Mouse (Mus musculus) left cerebral cortex, adult 8-10 months (tissue): ENCODE results near the gene Pik3ip1. TPM values are rescaled to one million over a fixed set of nuclear protein-coding genes. Genes with fewer than 3 reads are reported as not detected.

ENCODE experiments used
- DNase-seq, 2 experiments: peaks; one replicate each; pipeline ENCODE4 v3.0.0; 2022; ENCODE audit warnings: low spot score in 2 of 2
- total RNA-seq, 4 experiments: library from RNA; stranded (reverse); gene quantifications; 2 replicates each; pipeline ENCODE4 v1.2.4; 2022

Pik3ip1 gene
- total RNA-seq, 4 experiments from 2014 or later, result 40.3 to 44.5 (median 42.4) TPM

DNA sequence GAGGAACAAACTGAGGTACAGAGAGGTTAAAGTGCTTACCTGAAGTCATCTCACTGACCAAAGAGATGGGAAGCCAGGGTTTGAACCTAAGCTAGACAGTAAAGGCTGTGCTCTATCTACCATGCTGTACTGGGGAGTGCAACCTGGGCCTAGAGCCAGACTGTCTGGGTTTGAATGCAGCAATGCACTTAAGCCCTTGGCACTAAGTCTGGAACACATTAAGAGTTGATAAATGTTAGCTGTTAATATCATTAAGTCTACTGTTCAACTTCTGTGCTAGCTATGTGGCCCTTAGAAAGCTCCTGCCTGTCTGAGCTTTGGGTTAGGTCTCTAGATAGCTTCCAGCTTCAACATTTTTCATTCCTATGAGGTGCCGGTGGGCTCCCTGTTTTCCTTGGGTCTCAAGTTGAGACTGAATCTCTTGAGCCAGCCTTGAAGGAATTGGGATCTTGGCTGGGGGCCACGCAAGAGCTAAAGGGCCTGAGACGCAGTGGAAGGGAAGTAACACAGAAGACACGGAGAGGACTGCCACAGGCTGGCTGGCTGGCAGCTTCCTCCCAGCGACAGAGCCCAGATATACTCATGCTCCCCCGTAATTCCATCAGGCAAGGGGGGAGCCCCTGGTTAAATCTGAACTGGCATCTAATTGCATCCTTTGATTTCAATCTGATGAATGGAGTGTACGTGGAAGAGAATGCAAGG, 43.5 kb downstream of the Pik3ip1 start:
- DNase-seq, result no peak

DNA sequence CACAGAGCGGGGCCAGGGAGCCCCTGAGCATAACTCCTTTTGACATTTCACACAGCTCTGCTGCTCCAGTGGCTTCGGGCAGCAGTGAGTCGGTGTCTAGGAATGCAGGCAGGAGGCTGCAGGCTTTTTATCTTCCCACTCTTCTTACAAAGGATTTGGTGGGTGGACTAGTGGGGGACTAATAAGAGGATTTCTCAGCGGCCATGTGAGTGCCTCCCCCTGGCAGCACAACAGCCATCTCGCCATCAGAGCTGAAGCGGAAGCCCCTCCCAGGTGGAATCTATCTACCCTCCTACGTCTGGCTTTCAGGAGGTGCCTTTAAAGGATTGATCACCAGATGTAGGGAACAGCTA, 44.1 kb downstream of the Pik3ip1 start:
- DNase-seq, result no peak

DNA sequence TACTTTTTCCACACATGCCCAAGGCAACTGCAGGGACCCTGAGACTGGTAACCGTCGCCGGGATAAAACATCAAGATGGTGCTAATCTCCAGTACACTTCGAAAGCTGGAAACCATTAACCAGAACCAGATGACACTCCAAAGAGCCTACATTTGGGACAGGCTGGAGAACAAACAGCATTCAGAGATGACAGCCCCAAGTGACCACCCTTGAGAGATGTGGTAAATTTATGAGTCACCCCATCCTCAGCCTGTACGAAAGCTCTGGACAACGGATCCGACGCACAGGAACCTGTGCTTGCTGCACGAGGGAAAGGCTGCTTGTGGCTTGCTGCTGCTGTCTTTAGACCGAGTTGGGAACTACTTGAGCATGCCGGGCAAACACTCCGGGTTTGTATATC, 44.5 kb downstream of the Pik3ip1 start:
- DNase-seq, result no peak

DNA sequence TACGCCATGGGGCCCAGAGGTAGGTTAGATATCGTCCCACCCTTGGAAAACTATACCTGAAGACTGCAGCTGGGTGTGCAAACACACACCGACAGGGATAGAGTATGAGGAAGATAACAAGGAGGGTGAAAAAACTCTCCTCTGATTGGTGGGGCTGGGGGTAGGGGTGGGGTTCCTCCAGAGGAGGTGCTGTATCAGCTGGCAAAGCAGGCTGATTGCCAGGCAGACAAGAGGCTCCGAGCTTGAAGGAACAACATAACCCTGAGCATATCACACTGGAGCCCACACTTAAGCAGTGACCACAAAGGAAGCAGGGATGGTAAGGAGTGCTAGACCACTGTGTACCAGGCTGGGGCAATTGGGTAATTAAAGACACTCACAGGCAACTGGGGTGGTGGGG, 49.2 kb downstream of the Pik3ip1 start:
- DNase-seq, result no peak

DNA sequence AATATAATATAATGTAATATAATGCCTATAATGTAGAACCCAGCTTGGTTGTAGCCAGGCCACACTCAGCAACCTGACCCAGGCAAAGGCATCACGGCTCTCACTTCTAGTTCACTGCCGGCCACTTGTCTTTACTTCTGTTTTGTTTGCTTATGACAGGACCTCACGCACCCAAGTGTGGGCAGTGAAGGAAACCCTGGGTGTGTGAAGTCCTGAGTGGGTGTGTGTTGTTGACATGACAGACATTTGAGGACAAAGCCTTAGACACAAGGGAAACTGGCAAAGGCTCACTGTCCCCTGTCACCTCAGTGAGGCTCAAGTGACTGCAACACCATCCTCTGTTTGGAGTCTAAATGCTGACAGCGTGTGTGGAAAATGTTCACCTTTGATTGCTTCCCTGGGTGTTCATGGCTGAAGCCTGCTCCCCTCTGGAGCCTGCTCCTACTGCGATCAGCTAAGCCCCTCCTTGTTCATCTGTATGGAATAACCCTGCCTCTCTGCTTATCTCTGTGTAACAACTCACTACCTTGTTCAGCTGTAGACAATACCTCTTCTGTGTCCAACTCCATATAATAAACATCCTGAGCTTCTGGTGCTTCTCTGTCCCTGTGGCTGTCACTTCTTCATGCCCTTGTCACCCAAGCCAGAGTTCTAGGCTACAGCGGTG, 51.1 kb downstream of the Pik3ip1 start:
- DNase-seq, result no peak

DNA sequence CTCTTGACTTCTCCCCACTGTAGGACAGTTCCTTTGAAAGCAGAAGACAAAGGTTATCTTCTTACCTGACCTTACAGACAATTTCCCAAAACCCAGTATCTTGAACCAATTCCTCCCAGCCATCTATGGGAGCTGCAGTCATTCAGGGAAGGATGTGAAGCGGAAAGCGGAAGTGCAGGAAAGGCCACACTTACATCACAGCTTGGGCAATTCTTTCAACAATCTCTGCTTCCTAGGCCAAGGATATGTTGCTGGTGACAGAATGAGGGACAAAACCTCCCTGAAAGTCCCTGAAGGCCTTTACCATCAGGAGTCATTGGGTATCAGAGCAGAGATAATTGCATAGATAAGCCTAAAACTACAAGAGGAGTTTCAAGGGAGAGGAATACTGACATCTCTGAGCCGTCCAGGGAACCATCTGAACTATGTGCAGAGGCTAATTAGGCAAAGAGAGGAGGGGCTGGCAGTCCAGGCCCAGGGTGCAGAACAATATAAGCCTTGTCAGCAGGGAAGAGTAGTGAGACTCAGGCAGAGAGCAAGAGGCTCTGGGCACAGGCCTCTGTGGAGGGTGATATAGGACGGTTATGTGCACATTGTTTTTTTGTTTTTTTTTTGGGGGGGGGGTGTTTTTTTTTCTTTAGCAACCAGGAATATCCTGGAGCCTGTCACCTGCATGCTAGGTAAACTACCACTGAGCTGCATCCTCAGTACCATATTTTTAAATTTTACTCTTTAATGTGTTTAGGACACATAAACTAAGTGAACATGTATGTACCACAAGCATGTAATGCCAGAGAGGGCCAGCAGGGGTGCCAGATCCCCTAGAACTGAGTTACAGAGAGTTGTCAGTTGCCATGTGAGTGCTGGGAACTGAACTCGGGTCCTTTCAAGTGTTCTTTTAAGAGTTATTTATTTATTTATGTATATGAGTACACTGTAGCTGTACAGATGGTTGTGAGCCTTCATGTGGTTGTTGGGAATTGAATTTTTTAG, 52.7 kb downstream of the Pik3ip1 start:
- no peak for DNase-seq

DNA sequence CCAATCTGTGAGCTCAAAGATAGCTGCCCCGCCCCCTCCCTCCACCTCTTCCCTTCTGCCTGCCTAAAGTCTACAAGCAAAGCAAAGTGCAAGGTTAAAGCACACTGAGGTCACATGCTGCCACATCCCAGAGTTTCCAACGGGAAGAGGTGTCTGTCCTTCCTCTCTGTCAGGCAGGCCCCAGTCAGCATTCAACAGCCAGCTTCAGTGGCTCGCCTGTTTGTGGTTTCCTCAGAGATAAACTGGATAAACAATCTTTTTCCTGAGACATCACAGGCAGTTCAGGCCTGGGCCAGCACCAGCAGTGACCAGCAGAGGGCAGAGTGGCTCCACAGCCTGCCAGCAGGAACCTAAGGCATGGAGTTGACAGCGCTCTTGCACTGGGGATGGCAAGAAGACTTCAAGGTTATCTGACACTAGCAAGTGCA, 56.8 kb downstream of the Pik3ip1 start:
- DNase-seq, result peak; percentile 68 to 85

DNA sequence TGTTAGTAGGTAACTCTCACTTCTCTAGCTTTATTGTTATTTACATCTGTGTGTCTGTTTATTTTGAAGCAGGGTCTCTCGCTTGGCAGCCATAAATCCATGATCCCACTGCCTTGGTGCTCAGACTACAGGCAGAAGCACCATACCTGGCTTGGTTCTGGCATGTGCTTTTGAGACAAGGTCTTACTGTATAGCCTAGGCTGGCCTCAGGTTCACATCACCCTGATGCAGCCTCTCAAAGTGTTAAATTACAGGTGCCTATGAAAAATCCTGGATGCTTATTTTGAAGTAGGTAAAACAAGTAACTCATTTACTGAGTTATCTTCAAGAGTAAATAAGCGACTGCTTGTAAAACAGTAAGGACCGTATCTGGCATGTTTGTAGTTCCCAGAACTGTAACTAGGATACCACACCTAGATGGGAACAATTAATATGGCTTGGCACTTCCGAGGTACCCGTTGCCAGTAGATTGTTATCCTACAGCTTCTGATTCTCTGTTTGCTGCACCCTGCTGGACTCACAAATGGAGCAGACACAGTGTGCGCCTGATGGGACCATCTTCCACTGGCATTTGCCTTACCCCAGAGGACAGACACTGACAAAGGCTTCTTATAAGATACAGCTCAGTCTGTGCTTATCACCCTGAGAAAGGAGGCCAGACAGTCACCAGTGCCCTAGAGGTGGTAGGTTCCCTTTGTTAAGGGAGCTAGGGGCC, 57.4 kb downstream of the Pik3ip1 start:
- no peak for DNase-seq

DNA sequence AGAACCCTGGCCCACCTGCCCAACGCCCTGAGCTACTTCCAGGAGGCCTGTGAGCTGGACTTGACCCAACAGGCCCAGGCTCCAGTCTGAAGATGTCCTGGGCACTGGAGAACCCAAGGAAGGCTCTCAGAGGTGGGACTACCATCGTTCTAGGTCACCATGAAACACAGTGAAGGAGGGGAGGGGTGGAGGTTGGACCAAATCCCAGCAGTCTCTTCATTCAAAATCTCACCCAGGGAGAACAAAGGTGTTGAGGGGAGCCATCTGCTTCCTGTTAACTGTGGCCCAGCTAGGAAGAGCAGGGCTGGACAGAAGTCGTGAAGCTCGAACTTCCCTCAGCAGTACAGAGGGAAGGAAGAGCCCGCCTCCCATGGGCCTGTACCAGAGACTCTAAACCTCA, 59.8 kb downstream of the Pik3ip1 start:
- no peak for DNase-seq

DNA sequence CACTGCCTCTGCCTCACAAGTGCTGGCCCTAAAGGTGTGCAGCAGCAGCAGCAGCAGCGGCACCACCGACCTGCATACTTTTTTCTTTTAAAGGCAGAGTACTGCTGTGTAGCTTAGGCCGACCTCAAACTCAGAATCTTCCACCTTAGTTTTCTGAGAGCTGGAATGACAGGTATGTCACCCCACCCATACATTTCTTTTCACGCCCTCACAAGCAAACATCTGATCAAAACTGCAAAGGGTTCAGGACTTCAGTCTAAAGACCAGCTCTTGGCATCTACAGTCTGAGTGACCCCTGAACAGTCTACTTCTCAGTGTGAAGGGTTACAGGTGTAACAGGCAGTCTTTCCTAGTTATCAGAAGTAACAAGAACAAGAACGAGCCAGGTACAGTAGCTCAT, 60.6 kb downstream of the Pik3ip1 start:
- DNase-seq, result no peak

DNA sequence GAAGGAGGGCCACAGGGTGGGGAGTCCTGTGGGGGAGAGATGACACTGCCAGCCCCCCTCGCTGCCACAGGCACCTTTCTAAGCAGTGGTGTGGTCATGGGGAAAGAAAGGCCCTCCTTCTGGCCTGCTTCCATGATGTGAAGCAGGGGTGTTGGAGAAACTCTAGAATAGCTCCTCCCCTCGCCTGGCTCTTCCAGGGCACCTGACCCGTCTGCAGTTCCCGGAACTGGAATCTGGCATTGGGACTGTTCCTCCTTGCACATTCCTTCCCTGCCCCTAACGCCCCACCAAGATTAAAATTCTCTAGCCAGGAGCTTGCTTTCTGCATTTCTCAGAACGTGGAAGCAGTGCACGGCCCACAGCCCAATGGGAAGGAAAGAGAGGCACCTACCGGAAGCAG, 62.3 kb downstream of the Pik3ip1 start:
- DNase-seq, result no peak

Other genes starting within 250 kb of the Pik3ip1 start
- 10 to 100 TPM; 64.1 to 80.1 (median 68.9) TPM for gene Sfi1, start 136.9 kb upstream of the Pik3ip1 start, total RNA-seq
- gene Eif4enif1, start 128.0 kb upstream of the Pik3ip1 start, total RNA-seq, result 10 to 100 TPM; 65.9 to 74.7 (median 68.8) TPM
- gene Drg1, start 64.0 kb upstream of the Pik3ip1 start, total RNA-seq, result 10 to 100 TPM; 95.6 to 98.8 (median 96.9) TPM
- 10 to 100 TPM; 53.4 to 57.4 (median 54.1) TPM for gene Patz1, start 41.5 kb upstream of the Pik3ip1 start, total RNA-seq
- gene Limk2, start 78.8 kb downstream of the Pik3ip1 start, total RNA-seq, result 100 to 1,000 TPM in 1 of 4 experiments, 10 to 100 TPM in 3; 93.4 to 107 (median 97.0) TPM
- 10 to 100 TPM; 28.9 to 31.4 (median 30.0) TPM for gene Rnf185, start 122.0 kb downstream of the Pik3ip1 start, total RNA-seq
- 1 to 10 TPM; 2.3 to 3.5 (median 2.7) TPM for gene Pla2g3, start 157.9 kb downstream of the Pik3ip1 start, total RNA-seq
- gene Inpp5j, start 174.4 kb downstream of the Pik3ip1 start, total RNA-seq, result 10 to 100 TPM; 49.4 to 55.6 (median 53.8) TPM
- gene Selenom, start 184.3 kb downstream of the Pik3ip1 start, total RNA-seq, result 100 to 1,000 TPM; 149 to 172 (median 160) TPM
- 10 to 100 TPM in 1 of 4 experiments, 1 to 10 TPM in 3; 5.2 to 11.0 (median 7.2) TPM for gene Smtn, start 210.2 kb downstream of the Pik3ip1 start, total RNA-seq